Mouse (Mus musculus): Measurements from ENCODE around the gene Drosha.

DNA sequence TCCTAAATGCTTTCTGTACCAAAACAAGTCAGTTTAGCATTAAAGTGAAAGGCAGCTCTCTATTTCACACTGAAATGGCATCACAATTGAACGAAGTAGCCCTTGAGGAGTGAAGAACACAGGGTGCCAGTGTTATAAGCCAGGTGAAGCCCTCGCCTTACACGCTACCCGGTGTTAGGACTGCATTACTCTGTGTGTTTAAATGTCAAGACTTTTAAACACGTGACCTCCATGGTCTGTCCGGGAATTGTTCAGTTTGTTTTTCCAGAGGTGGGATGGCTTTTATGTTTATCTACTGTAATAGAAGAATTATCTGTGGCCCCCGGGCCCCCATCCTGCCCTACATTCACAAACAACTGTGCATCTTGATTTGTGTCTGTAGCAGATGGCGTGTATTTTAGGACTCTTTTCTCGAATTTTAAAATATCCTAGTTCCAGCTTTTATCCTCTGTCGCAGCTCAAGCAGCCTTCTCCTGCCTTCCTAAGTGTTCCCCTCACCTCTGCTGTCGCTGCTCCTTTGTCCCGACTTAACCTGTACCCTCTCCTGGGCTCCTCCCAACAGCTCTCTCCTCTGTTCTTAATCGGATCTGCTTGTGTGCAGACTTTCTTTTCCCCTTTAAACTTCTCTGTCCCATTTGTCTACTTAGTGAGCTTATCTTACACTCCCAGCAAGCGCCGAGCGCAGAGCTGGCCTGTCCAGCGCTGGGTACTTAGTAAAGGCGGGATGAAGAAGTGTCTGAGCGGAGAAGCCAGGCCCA lies 83.5 kb downstream of the Drosha start:
- no peak for TF ChIP-seq CTCF (IDR thresholded peaks at IDR 0.05; ENCODE audit: low read depth, low read length)
- no peak for TF ChIP-seq POLR2A (IDR thresholded peaks at IDR 0.05; ENCODE audit: extremely low read depth, insufficient read depth, low read length)

All from liver, adult 2 months (tissue).